Mouse (Mus musculus) telencephalon, adult 2 months (tissue): ENCODE results near the gene Dcaf4.

Experiments used
- DNase-seq: peaks from one replicate; pipeline ENCODE4 v3.0.0-alpha.2; 2011; ENCODE audit warnings: low read depth, low spot score

The Dcaf4 gene

DNA sequence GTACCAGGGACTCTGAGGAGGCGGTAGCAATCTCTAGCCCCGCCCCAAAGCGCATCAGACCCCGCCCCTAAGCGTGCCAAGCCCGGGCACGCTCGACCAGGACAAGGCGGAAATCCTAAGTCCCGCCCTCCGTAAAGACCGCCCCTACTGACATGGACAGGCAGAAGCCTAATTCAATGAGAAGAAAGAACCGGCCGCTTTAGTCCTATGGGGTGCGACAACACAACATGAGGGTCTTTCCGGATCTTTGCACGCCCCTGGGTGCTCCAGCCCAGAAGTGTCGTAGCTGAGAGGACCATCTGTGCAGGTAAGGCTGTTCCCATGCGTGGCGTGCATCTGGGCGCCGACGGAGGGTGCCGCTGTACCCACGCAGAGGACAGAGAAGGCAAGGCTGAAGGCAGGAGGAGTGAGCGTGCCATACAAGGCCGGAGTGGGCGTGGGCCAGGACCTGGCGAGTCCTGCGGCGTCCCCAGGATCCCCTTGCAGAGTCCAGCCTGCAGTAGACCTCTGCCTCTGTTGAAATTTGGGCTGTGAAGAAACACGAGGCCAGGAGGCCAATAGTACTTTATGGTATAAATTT lies at the start of gene Dcaf4:
Gene Dcaf4 (plus strand): TSS at position 156 of the 580 bp plus-strand sequence.
- peak; percentile 93 for DNase-seq

DNA sequence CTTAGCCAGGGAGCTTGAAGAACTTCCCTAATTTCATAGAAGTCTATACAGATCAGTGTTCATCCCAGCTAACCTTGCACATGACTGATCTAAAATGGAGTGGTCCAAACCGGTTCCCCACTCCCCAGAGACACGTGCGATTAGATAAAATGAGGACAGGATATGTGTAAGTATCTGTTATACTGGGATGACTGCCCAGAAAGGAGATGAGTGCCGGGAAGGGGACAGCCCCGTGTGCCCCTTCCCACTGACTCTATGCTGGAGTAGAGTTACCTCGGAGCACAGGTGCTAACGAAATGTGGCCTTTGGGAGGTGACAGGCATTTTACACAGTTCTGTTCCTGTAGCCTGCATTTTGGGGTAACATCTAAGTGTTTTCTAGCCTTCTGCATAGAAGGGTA lies 48.5 kb upstream of the Dcaf4 start:
- DNase-seq, result no peak

DNA sequence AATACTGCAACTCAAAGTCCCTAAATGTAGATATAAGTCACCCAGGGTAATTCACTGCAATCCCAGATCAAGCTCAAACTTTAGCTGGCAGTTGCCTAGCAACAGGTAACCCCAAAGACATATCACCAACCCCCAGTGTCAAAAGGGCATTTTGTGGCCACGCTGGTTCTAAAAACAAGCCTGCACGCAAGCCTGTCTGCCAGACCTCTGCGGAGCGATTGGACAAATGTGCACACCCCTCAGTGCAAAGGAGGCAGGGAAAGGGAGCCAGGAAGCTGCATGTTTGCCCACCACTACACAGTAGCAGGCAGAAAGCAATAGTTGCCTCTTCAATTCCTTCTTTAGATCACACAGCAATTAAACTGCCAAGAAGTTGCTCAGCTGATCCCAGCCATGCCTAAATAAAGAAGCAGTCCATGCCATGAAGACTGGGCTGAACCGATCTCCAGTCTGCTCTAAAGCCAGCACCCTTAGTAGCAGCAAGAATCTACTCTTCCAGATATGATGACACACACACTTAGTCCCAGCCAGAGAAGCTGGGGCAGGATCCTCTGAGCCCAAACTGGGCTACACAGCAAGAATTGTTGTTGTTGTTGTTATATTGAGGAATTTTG lies 46.2 kb upstream of the Dcaf4 start:
- no peak for DNase-seq

DNA sequence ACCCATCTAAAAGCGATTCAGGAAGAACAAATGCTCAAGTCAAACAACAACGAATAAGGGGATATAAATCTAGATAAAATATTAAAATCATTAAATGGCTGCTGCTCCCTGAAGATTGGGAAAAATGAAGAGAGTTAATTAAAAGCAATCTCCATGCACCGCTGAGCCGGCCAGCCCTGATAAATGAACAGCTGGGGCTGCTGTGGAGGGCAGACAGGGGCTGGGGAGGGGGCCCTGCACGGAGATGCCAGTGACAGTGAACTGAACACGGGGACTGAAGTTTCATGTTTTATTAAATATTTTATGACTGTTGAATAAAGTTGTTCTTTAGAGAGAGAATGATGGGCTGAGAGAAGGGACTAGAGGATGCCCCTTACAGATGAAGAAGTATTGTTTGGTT lies 44.8 kb upstream of the Dcaf4 start:
- DNase-seq, result no peak

DNA sequence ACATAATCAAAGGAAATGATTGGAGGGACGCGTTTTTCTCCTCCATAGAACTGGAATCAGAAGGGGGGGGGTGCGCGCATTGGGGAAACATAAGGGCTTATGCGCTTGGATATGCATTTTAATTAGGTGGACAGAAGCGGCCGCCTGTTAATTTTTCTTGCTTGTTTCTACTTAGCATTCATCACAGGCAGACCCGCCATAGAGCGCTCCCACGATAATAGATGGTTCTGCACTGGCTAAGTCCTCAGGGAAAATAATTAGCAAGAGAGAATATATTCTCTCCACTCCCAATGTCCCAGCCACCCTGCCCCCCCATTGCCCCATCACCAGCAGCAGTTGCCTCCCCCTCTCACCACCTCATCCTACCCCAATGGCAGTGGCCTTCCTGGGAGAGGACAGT lies 44.0 kb upstream of the Dcaf4 start:
- no peak for DNase-seq

DNA sequence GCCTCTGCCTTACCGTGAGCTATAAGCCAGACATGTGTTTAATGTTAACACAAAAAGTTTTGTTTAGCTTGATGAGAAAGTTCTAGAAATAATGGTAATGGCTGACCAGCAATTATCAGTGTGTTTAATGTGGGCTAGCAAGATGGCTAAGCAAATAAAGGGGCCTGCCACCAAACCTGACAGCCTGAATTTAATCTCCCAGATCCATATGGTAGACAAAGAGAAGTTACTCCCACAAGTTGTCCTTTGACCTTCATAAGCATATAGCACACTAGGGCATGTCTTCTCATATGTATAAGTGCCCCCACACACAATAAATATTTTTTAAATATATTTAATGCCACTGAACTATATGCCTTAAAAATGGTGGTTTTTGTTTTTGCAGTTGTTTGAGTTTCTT lies 41.1 kb upstream of the Dcaf4 start:
- no peak for DNase-seq

DNA sequence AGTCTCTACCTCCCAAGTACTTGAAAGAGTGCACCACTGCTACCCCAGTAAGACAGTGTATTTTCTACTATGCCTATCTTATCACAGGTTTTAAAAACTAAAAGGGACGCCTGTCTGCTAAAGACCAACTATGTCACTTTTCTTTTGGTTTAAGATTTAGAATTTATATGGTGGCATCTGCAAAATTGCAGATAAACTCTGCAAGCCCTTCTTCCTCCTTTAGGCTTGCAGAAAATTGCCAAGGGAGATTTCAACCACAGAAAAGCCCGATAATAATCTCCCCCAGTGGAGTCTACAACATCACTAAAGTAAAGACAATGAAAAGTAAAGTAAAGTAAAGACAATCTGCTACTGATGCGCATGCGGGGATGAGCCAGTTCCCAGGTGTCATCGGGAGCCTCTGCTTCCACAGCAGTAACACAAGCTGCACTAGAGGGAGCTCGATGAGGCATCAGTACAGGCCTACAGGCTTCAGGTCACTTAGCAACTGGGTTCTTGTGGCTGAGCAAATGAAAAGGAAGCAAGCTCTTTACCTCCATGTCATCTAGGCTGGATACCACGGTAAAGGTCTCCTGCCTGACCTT lies 40.4 kb upstream of the Dcaf4 start:
- DNase-seq, result no peak

DNA sequence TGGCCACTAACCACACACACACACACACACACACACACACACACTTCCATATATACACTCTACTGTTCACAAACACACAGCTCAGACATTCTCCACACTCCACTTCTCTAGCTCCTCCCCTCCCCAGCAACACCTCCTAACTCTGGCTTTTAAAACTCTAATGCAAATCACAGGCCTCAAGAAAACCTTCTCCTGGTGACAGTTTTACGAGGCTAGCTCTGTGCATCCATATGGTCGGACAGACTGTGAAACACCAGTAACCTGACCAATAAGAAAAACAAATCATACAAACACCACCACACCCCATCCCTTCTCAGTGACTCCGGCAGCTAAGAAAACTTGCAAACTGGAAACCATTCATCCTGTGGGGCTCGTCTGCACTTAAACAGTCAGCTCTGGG lies 38.8 kb upstream of the Dcaf4 start:
- no peak for DNase-seq

DNA sequence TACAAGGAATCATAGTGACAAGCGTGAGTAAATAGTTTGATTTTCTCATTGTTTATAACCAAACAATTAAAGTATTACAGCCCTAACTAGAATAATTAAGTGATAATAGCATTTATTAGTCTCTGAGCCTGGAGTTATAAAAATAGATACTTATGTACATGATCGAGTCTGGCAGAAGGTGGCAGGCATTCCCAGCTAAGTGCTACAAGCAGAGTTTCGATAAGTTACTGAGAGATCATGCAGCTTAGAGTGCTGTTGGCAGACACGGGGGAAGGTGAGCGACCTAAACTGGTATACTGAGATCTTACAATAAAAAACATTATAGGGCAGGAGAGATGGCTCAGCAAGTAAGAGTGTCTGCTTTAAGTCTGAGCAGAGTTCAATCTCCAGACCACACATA lies 36.6 kb upstream of the Dcaf4 start:
- no peak for DNase-seq

DNA sequence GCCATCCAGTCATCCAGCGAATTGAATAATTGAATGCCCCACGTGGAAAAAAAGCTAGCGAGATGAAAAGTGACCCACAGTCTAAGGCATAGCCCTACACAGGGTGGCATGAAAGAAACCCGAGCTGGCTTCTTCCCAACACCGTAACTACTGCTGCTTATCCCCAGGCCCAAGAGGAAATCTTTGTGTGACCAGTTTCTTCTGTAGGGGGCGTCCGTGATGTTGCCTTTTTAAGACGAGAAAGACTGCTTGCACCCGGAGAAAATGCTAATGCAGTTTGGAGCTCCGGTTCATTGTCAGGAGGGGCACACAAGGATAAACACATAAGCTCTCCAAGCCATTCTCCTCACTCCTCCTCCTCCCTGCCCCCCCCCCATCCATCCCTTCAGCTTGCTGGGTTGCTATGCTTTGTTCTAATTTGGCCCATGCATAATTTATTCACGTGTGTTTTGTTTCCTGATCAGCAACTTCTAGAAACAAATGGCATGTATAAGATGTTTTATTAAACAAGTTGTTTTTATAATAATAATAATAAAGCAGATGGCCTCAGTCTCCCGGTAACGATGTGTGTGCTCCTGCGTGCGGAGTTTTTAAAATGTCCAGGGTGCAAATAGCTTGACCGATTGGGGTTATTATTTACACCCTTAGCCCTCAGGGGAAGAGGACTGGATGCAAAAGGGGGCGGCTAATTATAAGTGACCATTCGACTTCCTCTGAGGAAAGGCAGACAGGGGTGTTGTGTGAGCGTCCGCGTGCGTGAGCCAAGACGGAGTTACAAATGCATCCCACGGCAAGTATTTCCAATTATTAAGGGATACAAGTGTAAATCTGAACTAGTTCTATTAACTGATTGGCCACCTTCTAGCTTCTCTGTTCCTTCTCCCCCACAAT lies 35.2 kb upstream of the Dcaf4 start:
- no peak for DNase-seq

DNA sequence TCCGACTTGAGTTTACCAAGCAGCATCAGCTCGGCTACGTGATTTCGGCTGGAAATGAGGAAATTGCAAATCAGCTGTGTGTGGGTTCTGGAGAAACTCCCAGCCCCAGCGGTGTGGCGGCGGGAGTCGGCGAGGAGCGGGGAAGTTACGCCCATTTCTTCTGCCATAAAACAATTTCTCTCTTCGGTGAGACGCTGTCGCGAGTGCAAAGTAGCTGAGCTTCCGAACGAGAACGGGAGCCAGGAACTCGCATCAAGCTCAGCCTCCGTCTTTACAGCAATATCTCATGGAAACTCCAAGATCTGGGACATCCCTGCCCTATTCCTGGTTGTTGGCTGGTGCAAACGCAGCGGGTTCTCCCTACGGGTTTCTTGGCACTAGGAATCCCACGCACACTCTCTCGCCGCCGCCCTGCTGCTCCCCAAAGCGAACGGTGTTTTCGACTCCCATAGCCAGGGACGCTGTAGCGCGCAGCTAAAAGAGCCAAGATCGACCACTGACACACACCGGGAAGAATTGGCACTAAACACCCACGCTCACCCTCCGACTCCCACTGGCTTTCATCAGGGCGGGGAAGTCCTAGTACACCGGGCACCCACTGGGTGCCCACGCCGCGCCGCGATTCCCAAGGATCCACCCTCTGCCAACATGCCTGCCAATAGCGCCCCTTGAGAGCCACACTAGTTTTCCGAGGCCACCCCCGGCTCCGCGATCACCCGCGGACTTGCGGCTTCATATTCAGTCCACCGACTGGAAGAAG lies 34.2 kb upstream of the Dcaf4 start:
- peak; percentile 56 for DNase-seq

DNA sequence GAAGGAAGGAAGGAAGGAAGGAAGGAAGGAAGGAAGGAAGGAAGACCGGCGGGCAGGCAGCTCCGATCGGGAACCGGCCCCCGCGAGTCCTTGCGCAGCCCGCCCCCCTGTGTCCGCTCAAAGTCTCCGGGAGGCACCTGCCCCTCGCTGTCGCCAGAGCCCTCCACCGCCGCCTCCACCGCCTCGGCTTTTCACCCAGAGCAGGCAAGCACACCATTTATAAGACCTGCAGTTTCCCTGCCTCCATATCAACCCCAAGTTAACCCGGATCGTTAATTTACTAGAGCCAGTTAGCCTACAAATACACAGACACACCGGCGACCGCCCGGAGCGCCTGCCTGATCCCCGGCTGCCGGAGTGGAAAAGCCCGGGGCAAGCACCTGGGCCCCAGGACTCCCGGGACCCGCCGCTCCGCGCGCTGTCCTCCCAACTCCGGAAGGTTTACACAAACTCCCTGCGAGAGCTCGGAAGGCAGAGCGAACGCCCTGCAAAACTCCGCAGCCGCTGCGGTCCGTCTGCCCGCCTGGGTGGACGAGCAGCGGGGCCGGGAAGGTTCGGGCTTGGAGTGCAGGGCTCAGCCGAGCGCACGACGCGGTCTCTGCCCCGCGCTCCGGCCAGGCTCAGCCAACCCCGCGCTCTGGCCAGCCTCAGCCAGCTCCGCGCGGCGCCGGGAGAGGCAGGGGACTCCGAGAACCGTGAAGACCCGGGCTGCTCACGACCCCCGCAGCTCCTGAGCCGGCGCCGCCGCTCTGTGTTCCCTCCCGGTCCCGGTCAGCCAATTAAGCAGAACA lies 33.4 kb upstream of the Dcaf4 start:
- DNase-seq, result no peak

DNA sequence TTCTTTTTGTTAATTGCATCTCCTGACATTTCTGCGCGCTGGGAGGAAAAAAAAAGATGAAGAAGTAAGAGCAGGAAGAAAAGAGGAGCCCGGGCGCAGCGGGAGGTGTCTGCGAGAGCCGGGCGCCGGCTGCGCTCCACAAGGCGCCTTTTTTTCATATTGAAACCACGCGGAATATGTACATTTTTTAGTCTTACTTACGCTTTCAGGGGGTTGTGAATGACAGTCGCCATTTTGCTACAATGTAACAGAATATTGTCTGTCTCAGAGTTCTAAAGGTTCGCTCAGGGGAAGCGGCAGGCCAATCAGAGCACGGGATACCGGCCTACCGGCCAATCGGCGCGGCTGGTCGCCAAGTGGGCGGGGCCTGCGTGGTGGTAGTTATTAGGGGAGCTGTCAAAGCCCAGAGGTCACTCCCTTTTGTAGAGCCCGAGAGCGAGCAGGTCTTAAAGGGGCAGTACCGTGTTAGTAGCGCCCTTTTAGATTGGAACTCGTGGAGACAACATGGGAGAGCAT lies 32.7 kb upstream of the Dcaf4 start, which contains the start of gene Dpf3:
Gene Dpf3 (minus strand): TSS at position 241 of the 516 bp plus-strand sequence.
- DNase-seq, result peak; percentile 79

DNA sequence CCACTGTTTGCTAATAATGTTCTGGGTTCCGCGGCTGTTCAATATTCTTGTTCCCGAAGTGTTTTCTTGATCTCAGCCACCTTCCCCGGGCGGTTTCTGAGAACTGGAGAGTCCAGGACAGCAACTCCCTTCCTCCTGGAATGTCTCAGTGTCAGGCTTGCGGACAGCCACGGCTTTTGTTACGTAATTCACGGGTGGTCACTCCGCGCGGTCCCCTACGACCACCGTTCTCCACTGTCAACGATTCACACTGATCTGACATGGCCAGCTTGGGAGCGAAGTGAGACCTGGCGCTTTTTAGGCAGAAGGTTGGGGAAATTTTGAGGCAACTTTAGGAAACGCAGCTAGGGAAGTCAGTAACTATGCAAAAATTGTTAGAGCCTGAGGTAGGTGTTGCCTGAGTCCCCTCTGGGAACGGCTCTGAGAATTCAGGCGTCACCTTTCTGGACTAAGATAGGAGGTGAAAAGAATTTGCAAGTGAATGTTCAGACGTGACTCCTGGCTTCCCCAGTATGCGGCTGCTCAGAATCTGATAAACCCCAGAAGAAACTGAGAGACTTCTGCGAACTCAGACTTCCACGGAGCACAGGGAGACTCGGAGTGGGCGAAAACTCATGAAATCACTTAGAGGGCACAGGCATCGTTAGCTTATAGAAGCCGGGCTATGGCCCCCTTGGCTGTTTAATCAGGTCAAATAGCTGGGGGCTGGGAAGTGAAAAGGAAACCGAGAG lies 31.9 kb upstream of the Dcaf4 start:
- no peak for DNase-seq

DNA sequence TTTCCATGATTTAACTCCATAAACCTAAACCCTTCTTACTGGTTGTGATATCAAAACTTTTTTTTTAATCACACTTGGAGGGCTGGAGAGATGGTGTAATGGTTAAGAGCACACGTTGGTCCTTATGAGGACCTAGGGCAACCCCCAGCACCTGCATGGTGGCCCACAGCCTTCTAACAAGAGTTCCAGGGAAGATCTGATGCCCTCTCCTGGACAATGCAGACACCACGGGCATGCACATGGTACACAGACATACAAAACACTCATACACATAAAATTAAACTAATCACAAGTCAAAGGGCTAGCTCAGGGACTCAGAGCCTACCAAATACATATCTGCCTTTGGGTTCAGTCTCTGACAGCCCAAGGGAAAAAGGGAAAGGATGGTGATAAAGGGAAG lies 30.5 kb upstream of the Dcaf4 start:
- DNase-seq, result no peak

DNA sequence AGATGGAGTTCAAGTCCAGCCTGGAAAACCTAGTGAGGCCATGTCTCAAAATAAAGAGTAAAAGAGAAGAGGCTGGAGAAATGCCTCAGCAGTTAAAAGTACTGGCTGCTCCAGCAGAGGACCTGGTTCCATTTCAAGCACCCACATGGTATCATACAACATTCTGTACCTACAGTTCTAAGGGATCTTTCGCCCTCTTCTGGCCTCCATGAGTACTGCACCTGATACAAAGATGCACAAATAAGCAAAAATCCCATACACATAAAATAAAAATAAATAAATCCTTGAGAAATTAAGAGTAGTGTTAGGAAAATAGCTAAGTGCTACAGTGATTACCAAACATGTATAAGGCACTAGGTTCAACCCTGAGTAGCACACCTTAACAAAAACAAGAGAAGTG lies 28.7 kb upstream of the Dcaf4 start:
- DNase-seq, result no peak

DNA sequence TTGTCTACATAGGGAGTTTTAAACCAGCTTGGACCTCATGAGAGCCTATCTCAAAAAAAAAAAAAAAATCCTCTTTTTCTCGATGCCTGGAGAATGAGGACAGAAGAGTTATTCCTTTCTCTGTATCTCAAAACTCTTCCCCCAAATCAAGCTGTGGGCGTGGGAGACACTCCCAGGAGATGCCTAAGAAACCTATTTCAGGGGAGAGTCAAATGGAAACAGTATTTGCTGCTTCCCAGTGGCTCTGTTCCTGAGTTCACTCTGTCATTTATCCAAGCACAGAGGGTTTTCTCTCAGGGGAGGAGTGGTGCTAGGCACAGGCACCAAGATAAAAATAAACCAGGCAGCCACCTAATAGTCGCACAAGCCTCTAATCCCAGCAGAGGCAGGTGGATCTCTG lies 27.5 kb upstream of the Dcaf4 start:
- no peak for DNase-seq

DNA sequence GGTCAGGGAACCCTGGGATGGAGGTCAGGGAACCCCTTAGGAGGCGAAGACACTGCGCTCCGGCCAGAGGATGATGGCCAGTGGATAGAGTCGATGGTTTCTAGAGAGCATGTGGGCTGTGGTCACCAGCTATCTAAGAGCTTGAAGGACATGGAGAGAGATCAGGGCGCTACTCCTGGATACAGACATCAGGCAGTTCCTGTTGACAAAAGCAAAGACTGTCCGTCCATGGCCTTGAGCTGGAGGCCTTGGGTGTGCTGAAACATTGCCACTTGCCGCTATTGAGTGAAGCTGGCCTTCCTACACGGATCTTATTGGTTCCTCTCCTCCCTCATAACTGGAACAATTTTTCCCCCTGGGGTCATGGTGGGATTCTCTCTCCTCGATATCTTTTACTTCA lies 26.1 kb upstream of the Dcaf4 start:
- DNase-seq, result no peak

DNA sequence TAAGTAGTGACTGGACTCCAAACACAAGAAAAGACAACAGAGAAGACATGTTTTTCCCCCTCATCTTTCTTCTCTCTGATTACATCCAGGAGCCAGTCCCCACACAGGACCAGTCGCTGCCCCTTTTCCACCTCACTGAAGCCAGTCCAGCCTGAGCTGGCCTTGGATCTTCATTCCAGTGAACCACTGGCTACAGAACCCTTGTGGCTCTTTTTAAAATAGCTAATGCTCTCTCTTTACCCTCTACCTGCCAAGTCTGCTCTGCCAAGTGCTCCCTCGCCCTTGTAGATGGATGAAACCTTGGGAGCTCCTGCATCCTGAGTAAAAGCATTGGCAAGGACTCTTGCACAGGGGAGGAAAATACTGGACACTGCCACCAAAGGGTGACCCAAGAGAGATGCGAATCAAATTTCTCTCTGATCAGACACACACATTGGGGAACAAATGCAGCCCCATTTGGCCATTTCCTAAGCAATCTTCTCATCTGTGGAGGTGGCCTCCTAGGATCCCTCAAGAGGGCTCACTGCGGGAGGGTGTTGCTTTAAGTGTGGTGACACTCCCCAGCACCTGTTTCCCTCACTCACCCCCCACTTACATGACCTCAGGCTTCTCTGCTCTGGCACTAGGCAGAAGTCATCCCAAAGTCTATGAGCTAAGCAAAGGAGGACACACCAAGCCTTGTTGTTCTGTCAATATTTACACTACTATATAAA lies 24.9 kb upstream of the Dcaf4 start:
- DNase-seq, result no peak

DNA sequence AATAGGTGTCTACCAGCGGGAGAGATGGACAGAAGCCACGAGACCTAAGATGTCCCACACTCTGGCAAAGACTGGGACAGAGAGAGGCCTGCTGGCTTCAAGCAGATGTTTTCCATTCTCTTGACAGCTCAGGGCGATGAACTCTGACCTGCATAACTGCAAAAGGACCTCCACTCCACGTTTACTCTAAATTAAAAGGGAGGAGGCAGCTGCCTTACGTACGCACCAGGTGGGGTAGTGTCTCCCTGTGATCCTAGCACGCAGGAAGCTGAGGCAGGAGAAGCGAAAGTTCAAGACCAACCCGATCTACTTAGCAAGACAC lies 24.3 kb upstream of the Dcaf4 start:
- no peak for DNase-seq
